Mouse (Mus musculus): Measurements from ENCODE around the gene Rasa3.

Gene Rasa3

GRCm38 (mm10) chr8:13584652-13585051 lies 92.8 kb downstream of the Rasa3 start:
- H3K9me3 ChIP-seq (ENCODE audit: low read length): peaks cover 6% of the 10 kb centered on the region
- TF ChIP-seq CTCF (conservative IDR thresholded peaks at IDR 0.05; ENCODE audit: low read length) (no peak), NANOG (IDR thresholded peaks at IDR 0.05; ENCODE audit: borderline replicate concordance, low read length) (no peak), POU5F1 (IDR thresholded peaks at IDR 0.05; ENCODE audit: borderline replicate concordance, low read length) (no peak)
- H3K4me3 ChIP-seq (replicated peaks; ENCODE audit: low read length): no peak overlapping the region
- no peaks in the 10 kb centered on the region for H3K36me3 ChIP-seq (ENCODE audit: insufficient read depth, low read length)
- H3K4me1 ChIP-seq (replicated peaks; ENCODE audit: low read depth, low read length): no peaks in the 10 kb centered on the region
- no peaks in the 10 kb centered on the region for H3K27me3 ChIP-seq (ENCODE audit: insufficient read depth, low read length)

DNA sequence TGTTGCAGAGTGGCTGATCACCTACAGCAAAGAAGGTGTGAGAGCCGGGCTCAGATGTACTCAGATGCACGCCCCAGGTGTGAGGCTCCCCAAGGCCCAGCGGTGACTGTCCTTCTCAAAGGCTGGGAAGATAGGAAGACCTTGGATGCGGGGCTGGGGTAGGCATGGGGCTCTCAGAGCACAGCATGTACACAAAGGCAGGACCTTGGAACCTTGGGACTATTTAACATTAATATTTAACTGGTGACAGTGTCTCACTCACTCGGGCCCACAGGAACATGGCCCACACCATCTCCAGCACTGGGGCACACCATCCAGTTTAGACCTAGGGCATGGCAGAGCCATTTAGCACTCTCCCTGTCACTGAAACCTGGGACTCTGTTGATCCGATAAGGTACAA lies 99.5 kb downstream of the Rasa3 start:
- H3K36me3 ChIP-seq (ENCODE audit: insufficient read depth, low read length): no peaks in the 10 kb centered on the region
- no peak overlapping the region for H3K4me3 ChIP-seq (replicated peaks; ENCODE audit: low read length)
- H3K9me3 ChIP-seq (ENCODE audit: low read length): peaks cover 5% of the 10 kb centered on the region
- H3K27me3 ChIP-seq (ENCODE audit: insufficient read depth, low read length): no peaks in the 10 kb centered on the region
- no peaks in the 10 kb centered on the region for H3K4me1 ChIP-seq (replicated peaks; ENCODE audit: low read depth, low read length)
- TF ChIP-seq POU5F1 (IDR thresholded peaks at IDR 0.05; ENCODE audit: borderline replicate concordance, low read length): no peak
- no peak for TF ChIP-seq CTCF (conservative IDR thresholded peaks at IDR 0.05; ENCODE audit: low read length)
- TF ChIP-seq NANOG (IDR thresholded peaks at IDR 0.05; ENCODE audit: borderline replicate concordance, low read length): no peak

- Histone ChIP-seq H3K36me3 (ENCODE audit: insufficient read depth, low read length) (no peaks in the 10 kb centered on the region), H3K9me3 (ENCODE audit: low read length) (no peaks in the 10 kb centered on the region), H3K27me3 (ENCODE audit: insufficient read depth, low read length) (no peaks in the 10 kb centered on the region), H3K4me1 (replicated peaks; ENCODE audit: low read depth, low read length) (peaks cover 13% of the 10 kb centered on the region), H3K4me3 (replicated peaks; ENCODE audit: low read length) (no peak overlapping the region)
- TF ChIP-seq NANOG (IDR thresholded peaks at IDR 0.05; ENCODE audit: borderline replicate concordance, low read length) (no peak), CTCF (conservative IDR thresholded peaks at IDR 0.05; ENCODE audit: low read length) (no peak), POU5F1 (IDR thresholded peaks at IDR 0.05; ENCODE audit: borderline replicate concordance, low read length) (no peak)
Observed at GRCm38 (mm10) chr8:13571999-13572398, 105.4 kb downstream of the Rasa3 start.

GRCm38 (mm10) chr8:13562118-13562517 lies 115.3 kb downstream of the Rasa3 start, which contains the start of gene 1700029H14Rik:
1700029H14Rik (minus strand) TSS chr8:13562461.
- H3K4me1 ChIP-seq (replicated peaks; ENCODE audit: low read depth, low read length): peaks cover 12% of the 10 kb centered on the region
- no peaks in the 10 kb centered on the region for H3K9me3 ChIP-seq (ENCODE audit: low read length)
- H3K36me3 ChIP-seq (ENCODE audit: insufficient read depth, low read length): no peaks in the 10 kb centered on the region
- H3K27me3 ChIP-seq (ENCODE audit: insufficient read depth, low read length): no peaks in the 10 kb centered on the region
- peak within 1 kb of the TSS; percentile 43 for H3K4me3 ChIP-seq (replicated peaks; ENCODE audit: low read length)
- TF ChIP-seq NANOG (IDR thresholded peaks at IDR 0.05; ENCODE audit: borderline replicate concordance, low read length) (no peak), CTCF (conservative IDR thresholded peaks at IDR 0.05; ENCODE audit: low read length) (no peak), POU5F1 (IDR thresholded peaks at IDR 0.05; ENCODE audit: borderline replicate concordance, low read length) (no peak)

GRCm38 (mm10) chr8:13557526-13557925 lies 119.9 kb downstream of the Rasa3 start:
- Histone ChIP-seq H3K9me3 (ENCODE audit: low read length) (peaks cover 15% of the 10 kb centered on the region), H3K27me3 (ENCODE audit: insufficient read depth, low read length) (no peaks in the 10 kb centered on the region), H3K4me3 (replicated peaks; ENCODE audit: low read length) (no peak overlapping the region), H3K36me3 (ENCODE audit: insufficient read depth, low read length) (no peaks in the 10 kb centered on the region), H3K4me1 (replicated peaks; ENCODE audit: low read depth, low read length) (peaks cover 8% of the 10 kb centered on the region)
- TF ChIP-seq CTCF (conservative IDR thresholded peaks at IDR 0.05; ENCODE audit: low read length): no peak
- no peak for TF ChIP-seq NANOG (IDR thresholded peaks at IDR 0.05; ENCODE audit: borderline replicate concordance, low read length)
- TF ChIP-seq POU5F1 (IDR thresholded peaks at IDR 0.05; ENCODE audit: borderline replicate concordance, low read length): no peak

GRCm38 (mm10) chr8:13551574-13551830 lies 125.9 kb downstream of the Rasa3 start:
- H3K4me1 ChIP-seq (replicated peaks; ENCODE audit: low read depth, low read length): peaks cover 42% of the 10 kb centered on the region
- peaks cover 31% of the 10 kb centered on the region for H3K9me3 ChIP-seq (ENCODE audit: low read length)
- H3K36me3 ChIP-seq (ENCODE audit: insufficient read depth, low read length): no peaks in the 10 kb centered on the region
- H3K27me3 ChIP-seq (ENCODE audit: insufficient read depth, low read length): no peaks in the 10 kb centered on the region
- no peak for TF ChIP-seq NANOG (IDR thresholded peaks at IDR 0.05; ENCODE audit: borderline replicate concordance, low read length)
- no peak for TF ChIP-seq POU5F1 (IDR thresholded peaks at IDR 0.05; ENCODE audit: borderline replicate concordance, low read length)
- TF ChIP-seq CTCF (conservative IDR thresholded peaks at IDR 0.05; ENCODE audit: low read length): no peak
- no peak overlapping the region for H3K4me3 ChIP-seq (replicated peaks; ENCODE audit: low read length)

DNA sequence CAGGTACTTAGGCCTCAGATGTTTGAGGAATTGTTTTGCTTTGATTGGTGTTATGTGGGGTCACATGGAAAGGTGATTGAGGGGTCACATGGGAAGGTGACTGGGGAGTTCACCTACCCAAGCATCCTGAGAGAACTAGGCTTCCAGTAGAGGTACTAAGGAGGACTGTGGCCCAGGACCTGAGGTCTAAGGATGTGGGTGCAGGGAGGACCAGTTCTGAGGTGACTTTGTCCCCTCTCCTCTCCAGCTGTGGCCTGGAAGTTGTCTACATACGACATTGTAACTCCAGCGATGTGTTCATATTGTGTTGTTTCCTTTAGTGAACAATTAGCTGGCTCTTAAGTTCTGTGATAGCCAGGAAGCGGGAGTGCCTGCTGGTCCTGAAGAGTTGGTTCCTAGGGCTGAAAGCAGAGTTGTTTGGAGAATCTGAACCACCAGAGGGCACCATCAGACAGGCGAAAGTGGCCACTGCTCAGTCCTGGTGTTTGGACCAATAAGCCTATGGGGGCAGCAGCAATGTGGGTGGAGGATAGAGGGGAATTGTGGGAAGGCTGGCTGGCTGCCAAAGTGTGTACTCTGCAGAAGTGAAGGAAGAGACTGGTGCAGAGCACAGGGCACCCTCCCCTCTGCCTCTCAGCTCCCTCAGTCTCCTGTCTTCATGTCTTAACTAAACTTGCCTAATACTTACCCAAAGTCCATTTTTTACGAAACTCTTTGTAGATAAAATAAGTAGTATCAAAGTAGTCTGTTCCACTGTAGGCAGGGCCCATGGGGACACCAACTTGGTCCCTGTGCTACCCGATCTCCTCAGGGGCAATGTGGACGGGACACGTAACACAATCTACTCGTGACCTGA lies 126.5 kb downstream of the Rasa3 start:
- Histone ChIP-seq H3K36me3 (ENCODE audit: insufficient read depth, low read length) (no peaks in the 10 kb centered on the region), H3K4me1 (replicated peaks; ENCODE audit: low read depth, low read length) (peaks cover 42% of the 10 kb centered on the region), H3K4me3 (replicated peaks; ENCODE audit: low read length) (no peak overlapping the region), H3K9me3 (ENCODE audit: low read length) (peaks cover 31% of the 10 kb centered on the region), H3K27me3 (ENCODE audit: insufficient read depth, low read length) (no peaks in the 10 kb centered on the region)
- TF ChIP-seq POU5F1 (IDR thresholded peaks at IDR 0.05; ENCODE audit: borderline replicate concordance, low read length) (no peak), CTCF (conservative IDR thresholded peaks at IDR 0.05; ENCODE audit: low read length) (peak; percentile 34; the same call in 1 of the 2 replicates)

GRCm38 (mm10) chr8:13548831-13549230 lies 128.6 kb downstream of the Rasa3 start:
- H3K9me3 ChIP-seq (ENCODE audit: low read length): peaks cover 22% of the 10 kb centered on the region
- H3K4me3 ChIP-seq (replicated peaks; ENCODE audit: low read length): peak overlapping the region; percentile 58
- TF ChIP-seq POU5F1 (IDR thresholded peaks at IDR 0.05; ENCODE audit: borderline replicate concordance, low read length): no peak
- H3K4me1 ChIP-seq (replicated peaks; ENCODE audit: low read depth, low read length): peaks cover 42% of the 10 kb centered on the region
- H3K27me3 ChIP-seq (ENCODE audit: insufficient read depth, low read length): 0 out of 2 replicates have a peak, but pooled peaks cover under 1% of the 10 kb centered on the region
- H3K36me3 ChIP-seq (ENCODE audit: insufficient read depth, low read length): no peaks in the 10 kb centered on the region

GRCm38 (mm10) chr8:13548235-13548634 lies 129.2 kb downstream of the Rasa3 start:
- Histone ChIP-seq H3K4me1 (replicated peaks; ENCODE audit: low read depth, low read length) (peaks cover 42% of the 10 kb centered on the region), H3K9me3 (ENCODE audit: low read length) (peaks cover 17% of the 10 kb centered on the region), H3K27me3 (ENCODE audit: insufficient read depth, low read length) (peaks cover 6% of the 10 kb centered on the region; the same call in 1 of the 2 replicates), H3K36me3 (ENCODE audit: insufficient read depth, low read length) (no peaks in the 10 kb centered on the region), H3K4me3 (replicated peaks; ENCODE audit: low read length) (no peak overlapping the region)
- TF ChIP-seq NANOG (IDR thresholded peaks at IDR 0.05; ENCODE audit: borderline replicate concordance, low read length) (no peak), CTCF (conservative IDR thresholded peaks at IDR 0.05; ENCODE audit: low read length) (peak; percentile 33), POU5F1 (IDR thresholded peaks at IDR 0.05; ENCODE audit: borderline replicate concordance, low read length) (no peak)
